Mouse (Mus musculus): ENCODE results near the gene Fcgr3.
"Not testable (repeated sequence)": the region's sequence is repeated elsewhere in the genome, so short reads cannot be mapped to it uniquely, and the experiment has no call there.

DNA sequence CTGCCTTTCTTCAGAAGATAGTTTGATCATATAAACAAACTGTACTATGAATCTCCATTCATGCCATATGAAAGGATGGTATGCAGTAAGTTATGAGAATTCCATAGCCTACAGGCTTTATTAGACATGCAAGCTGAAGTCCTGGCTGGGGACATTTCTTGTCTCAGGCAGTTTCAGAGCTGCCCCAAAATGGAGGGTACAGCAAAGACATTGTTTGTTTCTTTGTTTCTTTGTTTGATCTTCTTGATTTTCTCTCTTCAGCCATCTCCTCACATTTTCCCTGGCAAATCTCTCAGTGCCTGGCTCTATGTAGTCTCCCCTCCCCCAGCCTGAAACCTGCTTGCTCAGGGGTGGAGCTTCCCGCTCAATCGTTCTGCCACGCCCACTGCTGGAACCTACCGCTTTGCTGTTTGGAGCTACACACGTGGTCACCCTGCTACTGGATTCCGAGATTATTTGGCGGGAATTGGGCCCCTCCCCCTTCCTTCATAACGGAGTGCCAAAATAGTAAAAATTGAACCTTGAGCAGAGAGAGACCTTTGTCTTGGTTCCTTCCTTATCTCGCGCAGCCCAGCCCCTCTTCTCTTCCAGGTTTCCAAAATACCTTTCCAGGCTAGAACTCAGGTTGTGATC lies 23.6 kb upstream of the Fcgr3 start:
- not testable (repeated sequence) for TF ChIP-seq CTCF (IDR thresholded peaks at IDR 0.05; ENCODE audit: control insufficient read depth, insufficient read depth, insufficient read length); MAX (IDR thresholded peaks at IDR 0.05); MYOG (IDR thresholded peaks at IDR 0.05; ENCODE audit: control insufficient read depth, extremely low read depth, insufficient read length); USF1 (IDR thresholded peaks at IDR 0.05; ENCODE audit: low read depth); CEBPB (IDR thresholded peaks at IDR 0.05; ENCODE audit: low read depth); FOSL1 (IDR thresholded peaks at IDR 0.05; ENCODE audit: insufficient read depth, low read length, poor library complexity, severe bottlenecking)

All from C2C12 (cell line).